Mouse (Mus musculus) heart, embryonic 14.5 days (tissue): ENCODE results near the gene Hoxd4. TPM values are rescaled to one million over a fixed set of nuclear protein-coding genes. Genes with fewer than 3 reads are reported as not detected.

Source experiments
- ATAC-seq: fragments of 200-750 bp; cut with Nextera tagmentation; 2 replicates; pipeline ENCODE4 v1.8.0; 2017; ENCODE audit warnings: low read depth, moderate TSS enrichment; ENCODE audit not compliant: insufficient number of reproducible peaks, insufficient read depth, low FRiP score
- H3K27ac ChIP-seq, 2 experiments: fragments of 200-500 bp in 1 of 2; fragments of 300-500 bp in 1 of 2; sonication (generic) in 1 of 2; replicated peaks in 1 of 2; 2 replicates each; pipeline ENCODE4 v1.5.1; 2012 to 2014; ENCODE audit warnings: low read depth in 2 of 2, low read length in 2 of 2, control low read depth in 1 of 2, mild to moderate bottlenecking in 1 of 2, mixed read lengths in 1 of 2; ENCODE audit not compliant: control insufficient read depth in 1 of 2, insufficient read depth in 1 of 2
- H3K27me3 ChIP-seq: fragments of 300-500 bp; sonication (generic); 2 replicates; pipeline ENCODE4 v1.6.1; 2014; ENCODE audit warnings: mild to moderate bottlenecking, low read length, control low read depth; ENCODE audit not compliant: control insufficient read depth, insufficient read depth
- H3K36me3 ChIP-seq: fragments of 300-500 bp; sonication (generic); 2 replicates; pipeline ENCODE4 v1.6.1; 2014; ENCODE audit warnings: mild to moderate bottlenecking, control low read depth, low read length, mixed read lengths; ENCODE audit not compliant: control insufficient read depth, insufficient read depth
- H3K4me1 ChIP-seq, 2 experiments: fragments of 200-500 bp in 1 of 2; fragments of 300-500 bp in 1 of 2; sonication (generic) in 1 of 2; 2 replicates each; pipeline ENCODE4 v1.6.1; 2012 to 2014; ENCODE audit warnings: low read length in 2 of 2, control low read depth in 1 of 2, mixed read lengths in 1 of 2; ENCODE audit not compliant: control insufficient read depth in 2 of 2, insufficient read depth in 2 of 2
- H3K4me2 ChIP-seq: fragments of 300-500 bp; sonication (generic); 2 replicates; pipeline ENCODE4 v1.6.1; 2014; ENCODE audit warnings: mild to moderate bottlenecking, low read length
- H3K4me3 ChIP-seq, 2 experiments: fragments of 200-500 bp in 1 of 2; fragments of 300-500 bp in 1 of 2; sonication (generic) in 1 of 2; 2 replicates each; pipeline ENCODE4 v1.5.1; 2012 to 2014; ENCODE audit warnings: low read length in 2 of 2, mild to moderate bottlenecking in 2 of 2, control low read depth in 1 of 2, low read depth in 1 of 2, moderate library complexity in 1 of 2; ENCODE audit not compliant: control insufficient read depth in 1 of 2, insufficient read depth in 1 of 2
- H3K9ac ChIP-seq: fragments of 300-500 bp; sonication (generic); 2 replicates; pipeline ENCODE4 v1.6.1; 2014; ENCODE audit warnings: mild to moderate bottlenecking, low read length
- H3K9me3 ChIP-seq: fragments of 300-500 bp; sonication (generic); 2 replicates; pipeline ENCODE4 v1.6.1; 2016; ENCODE audit warnings: low read length, control low read depth; ENCODE audit not compliant: control insufficient read depth
- WGBS: fragments of 180-500 bp; shearing (Covaris S2); extraction: QIAGEN DNeasy Blood & Tissue Kit; methylation state at CpG from one replicate; pipeline ENCODE4 v1.1.7; 2014; 5-methylcytosine and 5-hydroxymethylcytosine counted together
- polyA plus RNA-seq: library from polyadenylated mRNA; unstranded; fragments of >200 nt; fragmentation: Nextera tagmentation; extraction: Ambion mirVana; gene quantifications from 2 replicates; pipeline ENCODE4 v1.2.1, GENCODE M21; 2014

Hoxd4 gene
- polyA plus RNA-seq, 1 experiment from 2014 or later, result 0.34 TPM

GRCm38 (mm10) chr2:74731799-74732512 is 20.2 kb downstream of the Hoxd4 start:
- peaks cover 0 to 15% of the 10 kb centered on the region in 2 experiments; a peak in 3 of 4 replicates for H3K4me1 ChIP-seq
- 7% methylated on average over 9 of the region's 9 CpGs for WGBS
- H3K27me3 ChIP-seq, result peaks cover 98% of the 10 kb centered on the region
- H3K9me3 ChIP-seq, result no peaks in the 10 kb centered on the region
- no peak overlapping the region for H3K4me3 ChIP-seq
- H3K4me2 ChIP-seq, result no peak overlapping the region
- H3K36me3 ChIP-seq, result no peaks in the 10 kb centered on the region
- H3K9ac ChIP-seq, result no peak overlapping the region
- no peak for ATAC-seq
- no peak overlapping the region for H3K27ac ChIP-seq

- Histone ChIP-seq H3K36me3 (no peaks in the 10 kb centered on the region), H3K4me3 (peak overlapping the region in 1 of 2 experiments; percentile 16; a peak in 2 of 4 replicates)
Measured at GRCm38 (mm10) chr2:74732513-74733316, 21.0 kb downstream of the Hoxd4 start.

GRCm38 (mm10) chr2:74733317-74733661 is 21.6 kb downstream of the Hoxd4 start:
- Histone ChIP-seq H3K4me2 (no peak overlapping the region), H3K9ac (no peak overlapping the region), H3K27me3 (peaks cover 98% of the 10 kb centered on the region), H3K4me1 (peaks cover 0 to 11% of the 10 kb centered on the region in 2 experiments; a peak in 3 of 4 replicates), H3K27ac (no peak overlapping the region), H3K4me3 (no peak overlapping the region), H3K36me3 (no peaks in the 10 kb centered on the region), H3K9me3 (no peaks in the 10 kb centered on the region)
- ATAC-seq, result no peak
- WGBS, result under 1% methylated on average over 16 of the region's 16 CpGs

More at GRCm38 (mm10) chr2:74732513-74733316, 21.0 kb downstream of the Hoxd4 start:
- no peak for ATAC-seq
- Histone ChIP-seq H3K27ac (no peak overlapping the region), H3K27me3 (peaks cover 98% of the 10 kb centered on the region), H3K9ac (no peak overlapping the region), H3K4me1 (peaks cover 0 to 11% of the 10 kb centered on the region in 2 experiments; a peak in 3 of 4 replicates), H3K4me2 (peak overlapping the region; percentile 31), H3K9me3 (no peaks in the 10 kb centered on the region)
- WGBS, result under 1% methylated on average over 52 of the region's 52 CpGs

GRCm38 (mm10) chr2:74733765-74734164 is 22.0 kb downstream of the Hoxd4 start:
- no peak overlapping the region for H3K27ac ChIP-seq
- H3K36me3 ChIP-seq, result no peaks in the 10 kb centered on the region
- H3K4me3 ChIP-seq, result no peak overlapping the region
- no peak overlapping the region for H3K4me2 ChIP-seq
- H3K27me3 ChIP-seq, result peaks cover 98% of the 10 kb centered on the region
- ATAC-seq, result no peak
- peaks cover 0 to 11% of the 10 kb centered on the region in 2 experiments; a peak in 3 of 4 replicates for H3K4me1 ChIP-seq
- WGBS, result 4% methylated on average over 6 of the region's 6 CpGs
- no peaks in the 10 kb centered on the region for H3K9me3 ChIP-seq
- H3K9ac ChIP-seq, result no peak overlapping the region

GRCm38 (mm10) chr2:74734451-74734850 is 22.7 kb downstream of the Hoxd4 start:
- Histone ChIP-seq H3K4me3 (no peak overlapping the region), H3K27ac (no peak overlapping the region), H3K4me1 (peaks cover 0 to 11% of the 10 kb centered on the region in 2 experiments; a peak in 3 of 4 replicates), H3K4me2 (no peak overlapping the region), H3K9ac (no peak overlapping the region), H3K27me3 (peaks cover 98% of the 10 kb centered on the region), H3K9me3 (no peaks in the 10 kb centered on the region), H3K36me3 (no peaks in the 10 kb centered on the region)
- ATAC-seq, result no peak
- 1% methylated on average over 13 of the region's 13 CpGs for WGBS

GRCm38 (mm10) chr2:74734996-74735811 is 23.5 kb downstream of the Hoxd4 start:
- no peak overlapping the region for H3K4me2 ChIP-seq
- WGBS, result under 1% methylated on average over 27 of the region's 27 CpGs
- H3K36me3 ChIP-seq, result no peaks in the 10 kb centered on the region
- H3K4me3 ChIP-seq, result no peak overlapping the region; a peak in 1 of 4 replicates
- no peaks in the 10 kb centered on the region for H3K9me3 ChIP-seq
- peaks cover 99% of the 10 kb centered on the region for H3K27me3 ChIP-seq
- no peak overlapping the region for H3K9ac ChIP-seq
- peaks cover 0 to 11% of the 10 kb centered on the region in 2 experiments; a peak in 3 of 4 replicates for H3K4me1 ChIP-seq
- ATAC-seq, result no peak
- no peak overlapping the region for H3K27ac ChIP-seq
